Mouse (Mus musculus) Muller cell, postnatal 12 days (primary cell): ENCODE results near the gene Senp1.
A peak's percentile ranks its signal among the peaks of the same experiment; 100 is the strongest.

Experiments
- DNase-seq: peaks from one replicate; pipeline ENCODE4 v3.0.0-alpha.2; 2015; ENCODE audit errors: inconsistent ontology term

The Senp1 gene

GRCm38 (mm10) chr15:98002113-98002990 is 91.2 kb downstream of the Senp1 start:
- DNase-seq = peak; percentile 37

DNA sequence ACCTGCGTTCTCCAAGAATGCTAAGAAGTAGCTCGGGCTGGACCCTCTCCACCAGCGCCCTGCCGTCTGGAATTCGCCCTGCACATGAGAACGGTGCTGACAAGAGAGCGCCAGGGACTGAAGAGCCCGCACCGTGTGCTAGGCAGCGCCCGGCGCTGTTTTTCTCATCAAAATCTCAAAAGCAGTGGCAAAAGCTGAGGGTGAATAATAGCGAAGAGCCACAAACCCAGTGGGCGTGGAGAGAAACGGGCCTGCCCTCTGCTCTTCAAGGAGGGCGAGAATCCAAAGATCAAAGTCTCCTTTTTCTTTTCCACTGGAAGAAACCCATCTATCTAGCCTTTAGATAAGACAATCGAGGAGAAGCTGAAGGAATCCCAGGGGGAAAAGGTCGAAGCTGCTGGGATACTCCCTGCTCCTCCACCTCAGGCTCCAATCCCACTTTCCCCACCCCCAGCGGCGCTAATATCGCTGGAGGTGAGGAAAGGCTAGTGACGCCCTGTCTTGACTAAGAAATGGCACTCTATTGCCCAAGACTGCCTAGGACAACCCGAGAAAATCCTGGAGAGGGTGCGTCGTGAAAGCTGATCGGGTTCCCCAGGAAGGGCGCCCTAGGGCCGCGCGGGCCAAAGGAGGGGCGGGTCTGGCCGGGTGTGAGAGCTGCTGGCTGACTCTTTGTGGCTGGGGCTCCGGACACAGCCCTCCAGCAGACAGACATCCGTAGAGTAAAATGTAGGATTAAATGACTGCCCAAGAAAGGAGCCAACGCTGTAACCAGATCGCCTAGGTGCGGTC is 92.0 kb downstream of the Senp1 start:
- peak; percentile 77 for DNase-seq

DNA sequence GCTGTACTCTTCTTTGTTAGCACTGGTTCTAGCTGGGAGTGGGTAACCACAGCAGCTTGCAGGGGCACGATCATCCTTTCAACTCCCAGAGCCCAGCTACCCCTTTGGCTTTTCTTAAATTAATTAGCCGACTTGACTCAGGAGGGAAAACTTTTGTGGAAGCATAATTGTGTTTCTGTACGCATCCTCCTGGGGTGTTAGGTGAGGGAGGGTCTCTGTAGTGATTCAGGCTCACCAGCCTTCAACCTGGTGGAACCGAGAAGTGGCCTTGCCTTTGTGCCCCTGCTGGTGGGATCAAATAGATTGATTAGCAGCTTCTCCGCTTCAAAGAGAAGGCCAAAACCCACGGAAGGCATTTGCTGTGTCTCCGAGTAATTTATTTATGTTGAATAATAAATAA is 93.6 kb downstream of the Senp1 start:
- DNase-seq = no peak

DNA sequence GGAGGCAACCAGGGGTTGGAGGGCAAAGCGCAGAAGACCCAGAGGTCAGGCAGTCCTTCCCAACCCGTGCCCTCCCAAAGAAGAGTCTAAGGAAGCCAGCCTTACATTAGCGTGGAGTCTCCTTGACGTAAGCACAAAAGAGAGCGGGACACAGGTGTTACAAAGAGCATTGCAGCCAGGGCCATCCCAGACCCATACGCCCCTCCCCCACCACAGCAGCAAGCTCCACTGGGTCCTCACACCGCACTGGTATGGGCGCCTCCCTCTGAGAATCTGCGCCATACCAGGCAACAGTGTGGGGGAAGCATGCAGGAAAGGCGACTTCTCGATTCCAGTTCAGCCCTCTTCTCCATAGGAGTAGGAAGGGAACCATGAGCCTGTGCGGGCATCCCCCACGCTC is 94.0 kb downstream of the Senp1 start:
- DNase-seq = no peak

GRCm38 (mm10) chr15:97996716-97997256 is 96.8 kb downstream of the Senp1 start:
- DNase-seq = peak; percentile 30

DNA sequence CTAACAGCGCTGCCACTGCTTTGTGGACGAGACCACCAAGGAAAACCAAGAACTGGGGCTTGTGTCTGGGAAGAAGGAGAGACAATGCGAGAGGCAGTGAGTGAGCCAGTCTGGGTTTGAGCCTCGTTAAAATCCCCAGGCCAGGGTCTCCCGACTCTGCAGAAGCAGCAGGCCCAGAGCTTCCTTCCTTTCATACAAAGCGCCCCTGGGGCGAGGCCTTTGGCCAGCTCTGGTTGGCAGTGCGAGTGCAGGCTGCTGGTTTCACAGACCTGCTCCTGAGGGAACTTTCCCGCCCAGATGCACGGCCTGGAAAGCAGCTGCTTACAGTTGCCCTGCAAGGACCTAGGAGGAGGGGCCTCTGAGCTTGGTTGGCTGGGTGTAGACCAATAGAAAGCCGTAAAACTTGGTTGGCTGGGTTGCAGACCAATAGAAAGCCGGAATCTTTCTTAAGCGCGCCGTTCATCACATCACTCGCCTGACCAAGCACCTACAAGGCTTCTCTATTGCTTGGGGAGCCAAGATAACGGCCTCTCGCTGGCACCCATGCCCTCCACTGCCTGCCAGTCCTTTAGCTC is 100.7 kb downstream of the Senp1 start:
- peak; percentile 93 for DNase-seq

GRCm38 (mm10) chr15:97992027-97992711 is 101.4 kb downstream of the Senp1 start:
- no peak for DNase-seq

GRCm38 (mm10) chr15:97991285-97991895 is 102.2 kb downstream of the Senp1 start:
- DNase-seq = no peak

GRCm38 (mm10) chr15:97990721-97991120 is 102.8 kb downstream of the Senp1 start:
- no peak for DNase-seq

DNA sequence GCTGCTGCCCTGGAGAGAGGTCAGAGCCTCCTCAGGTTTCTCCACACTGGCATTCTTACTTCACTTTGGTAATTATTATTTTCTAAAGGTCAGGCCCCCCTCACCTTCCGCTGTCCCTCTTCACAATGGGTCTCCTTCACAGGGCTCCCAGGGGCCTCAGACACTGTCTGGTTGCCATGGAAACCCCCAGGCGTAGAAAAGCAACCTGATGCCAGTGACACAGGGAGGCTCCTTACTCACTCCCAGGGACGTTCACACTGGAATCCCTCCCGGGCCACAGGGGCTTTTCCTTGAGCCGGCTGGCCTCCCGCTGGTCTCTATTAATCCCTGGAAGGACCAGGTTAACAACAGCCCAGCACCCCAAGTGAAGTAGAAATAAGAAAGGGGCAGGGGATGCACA is 103.4 kb downstream of the Senp1 start:
- peak; percentile 83 for DNase-seq

DNA sequence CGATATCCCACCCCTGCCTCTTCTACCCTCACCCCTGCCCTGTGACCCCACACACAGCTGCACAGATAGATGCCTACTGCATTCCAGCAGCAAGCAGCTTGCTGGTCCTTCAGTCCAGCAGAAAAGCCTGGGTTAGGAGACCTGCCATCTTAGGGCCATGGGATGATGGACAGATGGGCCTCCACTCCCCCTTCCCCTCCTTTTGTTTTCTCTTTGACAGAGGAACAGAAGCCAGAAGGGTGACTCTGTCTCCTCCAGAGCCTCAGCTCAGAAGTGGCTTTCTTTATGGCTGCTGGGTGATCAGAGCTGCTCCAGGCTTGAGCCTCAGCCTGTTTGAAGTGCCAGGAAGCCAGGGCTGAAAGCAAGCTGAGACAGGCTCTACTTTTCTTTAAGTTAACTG is 104.0 kb downstream of the Senp1 start:
- no peak for DNase-seq
